Mouse (Mus musculus) lung, embryonic 16.5 days (tissue): ENCODE measurements around the gene Catsper2. TPM values are rescaled to one million over a fixed set of nuclear protein-coding genes. Genes with fewer than 3 reads are reported as not detected.

Experiments
- ATAC-seq: fragments of 200-750 bp; cut with Nextera tagmentation; 2 replicates; pipeline ENCODE4 v1.8.0; 2017; ENCODE audit warnings: low read depth, mild to moderate bottlenecking, moderate library complexity
- H3K27ac ChIP-seq: fragments of 300-500 bp; sonication (generic); 2 replicates; pipeline ENCODE4 v1.5.1; 2014; ENCODE audit warnings: mild to moderate bottlenecking, control low read depth, low read length
- H3K27me3 ChIP-seq: fragments of 300-500 bp; sonication (generic); 2 replicates; pipeline ENCODE4 v1.6.1; 2014; ENCODE audit warnings: low read depth, low read length, mixed read lengths; ENCODE audit not compliant: control insufficient read depth, insufficient read depth
- H3K36me3 ChIP-seq: fragments of 300-500 bp; sonication (generic); 2 replicates; pipeline ENCODE4 v1.6.1; 2014; ENCODE audit warnings: low read length; ENCODE audit not compliant: control insufficient read depth, insufficient read depth
- H3K4me1 ChIP-seq: fragments of 300-500 bp; sonication (generic); replicated peaks from 2 replicates; pipeline ENCODE4 v1.6.1; 2014; ENCODE audit warnings: low read length, mixed read lengths; ENCODE audit not compliant: control insufficient read depth, insufficient read depth
- H3K4me2 ChIP-seq: fragments of 300-500 bp; sonication (generic); 2 replicates; pipeline ENCODE4 v1.6.1; 2014; ENCODE audit warnings: low read depth, low read length, control low read depth
- H3K4me3 ChIP-seq: fragments of 300-500 bp; sonication (generic); 2 replicates; pipeline ENCODE4 v1.5.1; 2014; ENCODE audit warnings: mild to moderate bottlenecking, low read length, control low read depth
- H3K9ac ChIP-seq: fragments of 300-500 bp; sonication (generic); 2 replicates; pipeline ENCODE4 v1.6.1; 2014; ENCODE audit warnings: low read length, control low read depth
- H3K9me3 ChIP-seq: fragments of 300-500 bp; sonication (generic); 2 replicates; pipeline ENCODE4 v1.6.1; 2016; ENCODE audit warnings: low read length; ENCODE audit not compliant: control insufficient read depth
- WGBS: fragments of 180-500 bp; shearing (Covaris S2); extraction: QIAGEN DNeasy Blood & Tissue Kit; methylation state at CpG from one replicate; pipeline ENCODE4 v1.1.7; 2014; 5-methylcytosine and 5-hydroxymethylcytosine counted together
- polyA plus RNA-seq: library from polyadenylated mRNA; unstranded; fragments of >200 nt; fragmentation: Nextera tagmentation; extraction: Ambion mirVana; gene quantifications from 2 replicates; pipeline ENCODE4 v1.2.1, GENCODE M21; 2015

Gene Catsper2
- polyA plus RNA-seq, 1 experiment from 2014 or later, result 1.9 TPM

DNA sequence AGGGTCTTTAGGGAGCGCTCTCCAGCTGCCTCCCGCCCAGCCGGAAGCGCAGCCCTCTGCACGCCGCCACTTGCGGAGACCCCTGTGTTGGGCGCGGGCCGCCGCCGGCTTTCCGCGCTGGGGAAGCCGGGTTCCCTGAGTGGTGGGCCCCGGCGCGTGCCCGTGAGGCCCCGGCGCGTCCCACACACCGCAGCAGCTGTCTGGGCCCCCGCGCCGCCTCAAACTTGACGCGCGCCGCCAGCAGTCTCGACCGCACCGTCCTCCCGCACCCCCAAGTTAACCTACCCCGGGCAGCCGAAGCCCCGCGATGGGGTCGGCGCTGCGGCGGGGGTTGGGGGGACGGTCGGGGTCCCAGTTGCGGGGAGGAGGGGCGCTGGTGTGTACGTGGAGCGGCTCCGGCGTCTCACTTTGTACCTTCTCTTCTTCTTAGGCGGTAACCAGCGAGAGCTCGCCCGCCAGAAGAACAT lies 36.0 kb upstream of the Catsper2 start:
- Histone ChIP-seq H3K27me3 (no peaks in the 10 kb centered on the region), H3K9me3 (no peaks in the 10 kb centered on the region), H3K36me3 (peaks cover 5% of the 10 kb centered on the region; the same call in 1 of the 2 replicates), H3K4me1 (peaks cover 21% of the 10 kb centered on the region), H3K4me3 (peak overlapping the region; percentile 99), H3K27ac (peak overlapping the region; percentile 96), H3K9ac (peak overlapping the region; percentile 99), H3K4me2 (peak overlapping the region; percentile 90)
- peak; percentile 32 for ATAC-seq
- WGBS, result under 1% methylated on average over 52 of the region's 54 CpGs

GRCm38 (mm10) chr2:121448739-121449535 lies 35.3 kb upstream of the Catsper2 start, which contains the start of gene Serf2:
Gene Serf2 (plus strand): TSS chr2:121449195.
- Histone ChIP-seq H3K9me3 (no peaks in the 10 kb centered on the region), H3K36me3 (peaks cover 3% of the 10 kb centered on the region; the same call in 1 of the 2 replicates), H3K9ac (peak within 1 kb of the TSS; percentile 99), H3K27ac (peak within 1 kb of the TSS; percentile 98), H3K4me3 (peak within 1 kb of the TSS; percentile 99), H3K4me2 (peak within 1 kb of the TSS; percentile 90), H3K27me3 (no peaks in the 10 kb centered on the region), H3K4me1 (peaks cover 21% of the 10 kb centered on the region)
- WGBS, result under 1% methylated on average over 67 of the region's 74 CpGs
- peak; percentile 98 for ATAC-seq

- 10% methylated on average over 9 of the region's 9 CpGs for WGBS
- H3K36me3 ChIP-seq, result peaks cover under 1% of the 10 kb centered on the region; the same call in 1 of the 2 replicates
Measured at GRCm38 (mm10) chr2:121448136-121448535, 34.5 kb upstream of the Catsper2 start.

DNA sequence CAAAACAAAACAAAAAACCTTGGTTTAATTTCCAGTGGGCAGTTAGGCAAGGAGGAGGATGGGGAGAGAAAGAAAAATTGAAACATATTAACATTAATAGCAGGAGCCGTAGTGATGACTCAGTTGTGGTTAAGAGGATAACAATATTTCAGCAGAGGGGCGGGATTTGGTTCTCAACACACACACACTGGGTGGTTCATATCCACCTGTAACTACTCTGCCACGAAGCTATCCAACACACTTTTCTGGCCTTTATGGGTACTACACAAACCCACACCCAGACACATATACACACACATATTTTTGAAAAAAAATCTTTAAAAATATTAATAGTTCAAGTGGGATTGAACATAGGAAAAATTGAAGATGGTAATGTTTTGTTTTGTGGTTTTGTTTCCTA lies 33.4 kb upstream of the Catsper2 start:
- no peak for ATAC-seq
- WGBS, result 85% methylated on average over 3 of the region's 3 CpGs
- Histone ChIP-seq H3K4me3 (no peak overlapping the region), H3K27me3 (peaks cover 3% of the 10 kb centered on the region; the same call in 1 of the 2 replicates), H3K9ac (no peak overlapping the region), H3K9me3 (no peaks in the 10 kb centered on the region), H3K36me3 (no peaks in the 10 kb centered on the region), H3K27ac (no peak overlapping the region), H3K4me1 (peaks cover 29% of the 10 kb centered on the region), H3K4me2 (no peak overlapping the region)

More at GRCm38 (mm10) chr2:121448136-121448535, 34.5 kb upstream of the Catsper2 start:
- Histone ChIP-seq H3K4me1 (peaks cover 21% of the 10 kb centered on the region), H3K27me3 (no peaks in the 10 kb centered on the region), H3K9ac (peak overlapping the region; percentile 73), H3K27ac (peak overlapping the region; percentile 98), H3K4me3 (peak overlapping the region; percentile 61), H3K9me3 (no peaks in the 10 kb centered on the region), H3K4me2 (peak overlapping the region; percentile 82)
- no peak for ATAC-seq

GRCm38 (mm10) chr2:121446506-121446905 lies 32.9 kb upstream of the Catsper2 start:
- no peak for ATAC-seq
- Histone ChIP-seq H3K27ac (no peak overlapping the region), H3K36me3 (no peaks in the 10 kb centered on the region), H3K27me3 (peaks cover 3% of the 10 kb centered on the region; the same call in 1 of the 2 replicates), H3K9ac (no peak overlapping the region), H3K9me3 (no peaks in the 10 kb centered on the region), H3K4me1 (peaks cover 32% of the 10 kb centered on the region), H3K4me3 (no peak overlapping the region), H3K4me2 (no peak overlapping the region)
- 81% methylated on average over 4 of the region's 4 CpGs for WGBS

DNA sequence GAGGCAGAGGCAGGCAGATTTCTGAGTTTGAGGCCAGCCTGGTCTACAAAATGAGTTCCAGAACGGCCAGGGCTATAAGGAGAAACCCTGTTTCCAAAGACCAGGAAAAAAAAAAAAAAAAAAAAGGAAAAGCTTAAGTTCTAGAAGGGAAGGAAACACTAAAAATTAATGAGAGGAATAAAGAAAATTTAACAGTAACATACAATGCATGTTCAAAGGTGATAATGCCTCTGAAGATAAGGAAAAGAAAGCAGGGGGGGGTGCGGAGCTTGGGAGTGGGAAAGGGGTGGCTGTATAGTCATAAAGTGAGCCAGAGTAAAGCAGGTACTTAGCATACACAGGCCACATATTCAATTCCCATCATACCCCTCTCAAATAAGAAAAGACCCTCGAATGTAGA lies 31.5 kb upstream of the Catsper2 start:
- 81% methylated on average over 3 of the region's 3 CpGs for WGBS
- no peaks in the 10 kb centered on the region for H3K36me3 ChIP-seq
- no peak for ATAC-seq
- peaks cover 3% of the 10 kb centered on the region; the same call in 1 of the 2 replicates for H3K27me3 ChIP-seq
- H3K4me2 ChIP-seq, result no peak overlapping the region
- no peak overlapping the region for H3K9ac ChIP-seq
- H3K9me3 ChIP-seq, result no peaks in the 10 kb centered on the region
- H3K27ac ChIP-seq, result no peak overlapping the region
- no peak overlapping the region for H3K4me3 ChIP-seq
- peaks cover 21% of the 10 kb centered on the region for H3K4me1 ChIP-seq

GRCm38 (mm10) chr2:121444178-121444577 lies 30.6 kb upstream of the Catsper2 start, which contains the start of gene Ell3:
Gene Ell3 (minus strand): TSS chr2:121444278.
- Histone ChIP-seq H3K9me3 (no peaks in the 10 kb centered on the region), H3K4me1 (peaks cover 19% of the 10 kb centered on the region), H3K4me3 (no peak within 1 kb of the TSS), H3K27ac (no peak within 1 kb of the TSS), H3K9ac (no peak within 1 kb of the TSS; the same call in 1 of the 2 replicates), H3K27me3 (peaks cover 3% of the 10 kb centered on the region; the same call in 1 of the 2 replicates), H3K36me3 (no peaks in the 10 kb centered on the region), H3K4me2 (peak within 1 kb of the TSS; percentile 90)
- 72% methylated on average over 1 of the region's 1 CpGs for WGBS
- ATAC-seq, result no peak

DNA sequence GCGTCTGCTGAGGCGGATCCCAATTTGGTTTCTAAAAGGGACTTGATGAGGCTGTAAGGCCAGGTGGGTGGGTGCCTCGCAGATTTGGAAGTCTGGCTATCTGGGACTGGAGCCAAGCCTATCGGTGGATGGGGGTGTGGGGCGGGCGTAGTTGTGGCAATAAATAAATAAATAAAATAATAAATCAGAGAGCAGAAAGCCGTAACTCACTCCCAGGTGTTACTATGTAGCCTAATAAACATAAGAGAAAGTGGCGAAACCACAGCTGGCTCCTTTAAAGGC lies 29.4 kb upstream of the Catsper2 start:
- Histone ChIP-seq H3K4me3 (peak overlapping the region; percentile 59), H3K4me1 (peaks cover 18% of the 10 kb centered on the region), H3K36me3 (peaks cover 4% of the 10 kb centered on the region), H3K9ac (peak overlapping the region; percentile 60), H3K9me3 (no peaks in the 10 kb centered on the region), H3K27me3 (peaks cover 3% of the 10 kb centered on the region; the same call in 1 of the 2 replicates), H3K4me2 (peak overlapping the region; percentile 90), H3K27ac (no peak overlapping the region)
- no peak for ATAC-seq
- WGBS, result 12% methylated on average over 8 of the region's 8 CpGs

DNA sequence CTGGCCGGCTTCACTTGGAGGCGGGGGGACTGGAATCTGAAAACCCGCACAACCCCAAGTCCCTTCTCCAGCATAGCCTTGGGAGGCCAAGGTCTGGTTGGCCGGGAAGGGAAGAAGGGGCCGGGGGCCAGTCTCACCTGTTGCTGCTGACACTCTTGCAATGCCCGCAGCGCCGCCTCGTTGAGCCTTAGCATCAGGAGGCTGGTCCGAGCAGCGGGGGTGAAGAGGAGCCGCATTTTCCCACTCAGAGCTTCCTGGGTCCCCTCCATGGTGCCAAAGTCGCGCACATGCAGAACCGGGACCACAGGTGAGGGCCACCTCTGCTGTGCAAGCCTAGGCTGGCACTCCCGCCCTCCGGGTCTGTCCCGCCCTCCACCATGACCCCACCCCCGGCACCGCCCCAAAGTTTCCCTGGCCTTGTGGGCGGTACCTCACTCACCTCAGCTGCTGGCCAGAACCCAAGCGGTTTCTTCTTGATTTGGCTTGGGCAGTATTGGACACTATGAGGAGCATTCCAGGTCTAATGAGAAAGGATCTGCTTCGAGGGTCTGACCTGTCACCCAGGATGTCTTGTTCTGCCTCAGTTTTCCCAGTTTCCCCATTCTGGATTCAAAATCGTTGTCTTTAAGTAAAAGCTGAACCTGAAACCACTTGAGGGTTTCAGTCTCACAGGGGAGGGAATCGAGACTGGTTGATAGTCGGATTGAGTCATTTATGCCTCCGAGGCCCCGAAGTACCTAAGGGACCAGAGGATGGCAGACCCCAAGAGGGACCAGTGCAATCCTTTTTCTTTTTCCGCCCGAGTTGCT lies 28.9 kb upstream of the Catsper2 start:
- WGBS, result 2% methylated on average over 30 of the region's 30 CpGs

More for the DNA sequence above, 28.9 kb upstream of the Catsper2 start:
- peaks cover 10% of the 10 kb centered on the region for H3K36me3 ChIP-seq
- H3K4me1 ChIP-seq, result peaks cover 15% of the 10 kb centered on the region
- peak overlapping the region; percentile 59 for H3K4me3 ChIP-seq
- H3K9me3 ChIP-seq, result no peaks in the 10 kb centered on the region
- no peak overlapping the region; the same call in 1 of the 2 replicates for H3K27ac ChIP-seq
- H3K27me3 ChIP-seq, result peaks cover 3% of the 10 kb centered on the region; the same call in 1 of the 2 replicates
- H3K9ac ChIP-seq, result peak overlapping the region; percentile 60
- peak; percentile 94 for ATAC-seq
- H3K4me2 ChIP-seq, result peak overlapping the region; percentile 90
